Mouse (Mus musculus): ENCODE results near the gene C1ql4. TPM values are rescaled to one million over a fixed set of nuclear protein-coding genes. Genes with fewer than 3 reads are reported as not detected.
"Not testable (repeated sequence)": the region's sequence is repeated elsewhere in the genome, so short reads cannot be mapped to it uniquely, and the experiment has no call there.

The C1ql4 gene
- total RNA-seq, 2 experiments from 2014 or later = not detected

- not testable (repeated sequence) for DNase-seq (ENCODE audit: low spot score in 2 of 2)
Measured at GRCm38 (mm10) chr15:99076011-99076410, 11.6 kb downstream of the C1ql4 start.

- peak; percentile 91 to 97 for DNase-seq (ENCODE audit: low spot score in 2 of 2)
Measured at GRCm38 (mm10) chr15:99074600-99075333, 12.8 kb downstream of the C1ql4 start.

- no peak for DNase-seq (ENCODE audit: low spot score in 2 of 2)
Measured at GRCm38 (mm10) chr15:99074019-99074599, 13.5 kb downstream of the C1ql4 start, which contains the start of gene Troap. Troap (plus strand) TSS chr15:99074575.

- DNase-seq (ENCODE audit: low spot score in 2 of 2) = no peak
Measured at GRCm38 (mm10) chr15:99071988-99072387, 15.6 kb downstream of the C1ql4 start.

GRCm38 (mm10) chr15:99065557-99066165 is 22.0 kb downstream of the C1ql4 start:
- DNase-seq (ENCODE audit: low spot score in 2 of 2) = no peak

GRCm38 (mm10) chr15:99056332-99056731 is 31.3 kb downstream of the C1ql4 start:
- no peak for DNase-seq (ENCODE audit: low spot score in 2 of 2)

GRCm38 (mm10) chr15:99055511-99055961 is 32.1 kb downstream of the C1ql4 start:
- peak in 1 of 2 experiments; percentile 30 for DNase-seq (ENCODE audit: low spot score in 2 of 2)

- no peak for DNase-seq (ENCODE audit: low spot score in 2 of 2)
Measured at GRCm38 (mm10) chr15:99055040-99055439, 32.6 kb downstream of the C1ql4 start, which contains the start of gene Prph. Prph (plus strand) TSS chr15:99055174.

GRCm38 (mm10) chr15:99053373-99053772 is 34.2 kb downstream of the C1ql4 start:
- DNase-seq (ENCODE audit: low spot score in 2 of 2) = peak in 1 of 2 experiments; percentile 32

- peak in 1 of 2 experiments; percentile 35 for DNase-seq (ENCODE audit: low spot score in 2 of 2)
Measured at GRCm38 (mm10) chr15:99049473-99050253, 38.0 kb downstream of the C1ql4 start.

GRCm38 (mm10) chr15:99045734-99046133 is 41.9 kb downstream of the C1ql4 start:
- DNase-seq (ENCODE audit: low spot score in 2 of 2) = not testable (repeated sequence)

GRCm38 (mm10) chr15:99044854-99045253 is 42.8 kb downstream of the C1ql4 start:
- DNase-seq (ENCODE audit: low spot score in 2 of 2) = no peak

- DNase-seq (ENCODE audit: low spot score in 2 of 2) = no peak
Measured at GRCm38 (mm10) chr15:99042334-99042733, 45.3 kb downstream of the C1ql4 start.

- no peak for DNase-seq (ENCODE audit: low spot score in 2 of 2)
Measured at GRCm38 (mm10) chr15:99040920-99041856, 46.4 kb downstream of the C1ql4 start.

GRCm38 (mm10) chr15:99039996-99040919 is 47.4 kb downstream of the C1ql4 start:
- no peak for DNase-seq (ENCODE audit: low spot score in 2 of 2)

- no peak for DNase-seq (ENCODE audit: low spot score in 2 of 2)
Measured at GRCm38 (mm10) chr15:99039306-99039705, 48.3 kb downstream of the C1ql4 start.

GRCm38 (mm10) chr15:99038797-99039196 is 48.8 kb downstream of the C1ql4 start:
- no peak for DNase-seq (ENCODE audit: low spot score in 2 of 2)

- DNase-seq (ENCODE audit: low spot score in 2 of 2) = no peak
Measured at GRCm38 (mm10) chr15:99038025-99038424, 49.6 kb downstream of the C1ql4 start.

All from gastrocnemius, postnatal 4 days (tissue).